Mouse (Mus musculus): ENCODE measurements at regions not wholly inside any gene's neighbourhood (a gene's known extent, or its start where the extent isn't known, plus 50 kb on each side); places are given as distances from the start of the nearest gene placed in this dataset.
A peak's percentile ranks its signal among the peaks of the same experiment; 100 is the strongest.

DNA sequence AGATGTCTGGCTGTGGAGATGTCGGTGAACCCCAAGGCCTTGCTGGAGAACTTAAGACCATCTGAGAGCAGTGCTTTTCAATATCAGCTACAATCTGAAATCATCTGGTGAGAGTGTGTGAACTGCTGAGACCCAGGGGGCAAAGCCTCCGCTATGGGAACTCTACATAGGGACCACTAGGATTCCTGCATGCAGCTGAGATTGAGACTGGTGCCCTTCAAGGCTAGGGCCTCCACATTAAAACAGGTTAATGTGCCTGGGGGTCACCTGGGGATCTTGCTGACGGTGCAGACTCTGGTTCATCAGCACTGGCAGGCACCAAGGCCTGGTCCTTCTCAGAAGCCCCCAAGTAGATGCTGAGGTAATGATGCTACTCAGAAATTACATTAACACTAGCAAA, 154.6 kb downstream of the Kdr start:
- Histone ChIP-seq H3K27me3 (ENCODE audit: control insufficient read depth, insufficient read depth, low read depth, low read length) (no peaks in the 10 kb centered on the region), H3K4me1 (ENCODE audit: control insufficient read depth, low read depth, low read length) (peaks cover 8% of the 10 kb centered on the region), H3K4me3 (ENCODE audit: low read depth, low read length) (no peak overlapping the region), H3K27ac (ENCODE audit: low read length) (no peak overlapping the region), H3K9ac (ENCODE audit: low read depth, low read length) (no peak overlapping the region), H3K9me3 (replicated peaks; ENCODE audit: control insufficient read depth, low read length) (no peaks in the 10 kb centered on the region), H3K36me3 (ENCODE audit: control insufficient read depth, insufficient read depth) (no peaks in the 10 kb centered on the region), H3K4me2 (ENCODE audit: low read depth, low read length) (no peak overlapping the region)
- ATAC-seq (ENCODE audit: low read depth), result no peak
- WGBS (ENCODE audit: insufficient replicate concordance), result 74% methylated on average over 3 of the region's 3 CpGs

DNA sequence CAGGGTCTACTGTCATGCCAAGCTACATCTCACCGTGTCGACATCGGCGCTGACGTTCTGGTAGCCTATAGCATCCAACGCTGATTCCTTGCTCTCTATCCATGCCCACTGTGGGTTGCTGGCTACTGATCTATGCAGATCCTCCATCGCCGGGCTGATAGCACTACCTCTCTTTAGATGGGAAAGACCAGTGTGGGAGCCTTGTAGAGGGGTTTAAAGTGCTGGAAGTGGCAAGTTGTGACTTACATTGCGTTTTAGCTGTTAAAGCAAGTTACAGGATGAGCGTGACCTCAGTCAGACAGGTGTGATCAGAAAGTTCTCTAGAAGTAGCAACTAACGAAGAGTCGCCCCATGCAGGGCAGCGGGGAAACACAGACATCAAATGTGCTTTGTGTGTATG, 160.9 kb downstream of the Kdr start:
- Histone ChIP-seq H3K4me3 (ENCODE audit: low read depth, low read length) (no peak overlapping the region), H3K4me1 (ENCODE audit: control insufficient read depth, low read depth, low read length) (no peaks in the 10 kb centered on the region), H3K27ac (ENCODE audit: low read length) (no peak overlapping the region), H3K27me3 (ENCODE audit: control insufficient read depth, insufficient read depth, low read depth, low read length) (no peaks in the 10 kb centered on the region), H3K9me3 (replicated peaks; ENCODE audit: control insufficient read depth, low read length) (no peaks in the 10 kb centered on the region), H3K4me2 (ENCODE audit: low read depth, low read length) (no peak overlapping the region), H3K36me3 (ENCODE audit: control insufficient read depth, insufficient read depth) (no peaks in the 10 kb centered on the region), H3K9ac (ENCODE audit: low read depth, low read length) (no peak overlapping the region)
- ATAC-seq (ENCODE audit: low read depth), result no peak
- 76% methylated on average over 13 of the region's 13 CpGs for WGBS (ENCODE audit: insufficient replicate concordance)

DNA sequence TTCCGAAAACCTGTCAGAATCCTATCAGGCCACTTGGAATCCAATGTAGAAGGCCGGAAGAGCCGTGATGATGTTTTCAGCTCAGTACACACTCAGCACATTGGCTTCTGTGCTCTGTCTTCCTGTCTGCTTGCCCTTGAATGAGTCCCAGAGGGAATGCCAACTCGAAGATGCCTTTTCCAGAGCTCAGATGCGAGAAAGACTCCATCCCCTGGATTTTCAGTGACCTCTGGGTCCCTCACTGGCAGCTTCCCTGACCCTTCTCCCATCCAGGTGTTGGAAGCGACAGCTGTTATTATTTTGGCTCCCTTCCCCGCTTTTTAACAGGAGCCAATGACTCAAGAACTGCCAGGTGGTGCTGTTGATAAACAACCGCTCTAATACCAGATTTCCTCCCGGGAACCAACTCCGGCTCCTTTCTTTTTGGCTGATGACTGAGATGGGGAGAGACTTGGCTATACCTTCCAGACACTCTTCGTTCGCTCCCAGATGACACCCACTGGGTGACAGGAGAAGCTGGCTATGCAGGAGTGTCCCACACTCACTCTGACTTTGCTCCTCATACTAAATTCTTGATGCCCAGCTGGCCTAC, 163.8 kb downstream of the Kdr start:
- ATAC-seq (ENCODE audit: low read depth), result no peak

GRCm38 (mm10) chr5:75812686-75813085, 165.6 kb downstream of the Kdr start:
- 33% methylated on average over 4 of the region's 4 CpGs for WGBS (ENCODE audit: insufficient replicate concordance)
- H3K4me1 ChIP-seq (ENCODE audit: control insufficient read depth, low read depth, low read length), result no peaks in the 10 kb centered on the region; the same call in 1 of the 2 replicates
- H3K4me2 ChIP-seq (ENCODE audit: low read depth, low read length), result no peak overlapping the region
- no peak overlapping the region for H3K27ac ChIP-seq (ENCODE audit: low read length)
- no peak overlapping the region for H3K4me3 ChIP-seq (ENCODE audit: low read depth, low read length)
- no peak for ATAC-seq (ENCODE audit: low read depth)
- no peaks in the 10 kb centered on the region for H3K9me3 ChIP-seq (replicated peaks; ENCODE audit: control insufficient read depth, low read length)
- no peak overlapping the region for H3K9ac ChIP-seq (ENCODE audit: low read depth, low read length)
- H3K27me3 ChIP-seq (ENCODE audit: control insufficient read depth, insufficient read depth, low read depth, low read length), result no peaks in the 10 kb centered on the region
- H3K36me3 ChIP-seq (ENCODE audit: control insufficient read depth, insufficient read depth), result no peaks in the 10 kb centered on the region

More for the DNA sequence above, 163.8 kb downstream of the Kdr start:
- no peaks in the 10 kb centered on the region for H3K9me3 ChIP-seq (replicated peaks; ENCODE audit: control insufficient read depth, low read length)
- no peak overlapping the region for H3K27ac ChIP-seq (ENCODE audit: low read length)
- H3K36me3 ChIP-seq (ENCODE audit: control insufficient read depth, insufficient read depth), result no peaks in the 10 kb centered on the region
- H3K9ac ChIP-seq (ENCODE audit: low read depth, low read length), result no peak overlapping the region
- no peaks in the 10 kb centered on the region for H3K4me1 ChIP-seq (ENCODE audit: control insufficient read depth, low read depth, low read length)
- H3K4me2 ChIP-seq (ENCODE audit: low read depth, low read length), result no peak overlapping the region
- 69% methylated on average over 12 of the region's 12 CpGs for WGBS (ENCODE audit: insufficient replicate concordance)
- H3K27me3 ChIP-seq (ENCODE audit: control insufficient read depth, insufficient read depth, low read depth, low read length), result no peaks in the 10 kb centered on the region
- no peak overlapping the region for H3K4me3 ChIP-seq (ENCODE audit: low read depth, low read length)

- no peaks in the 10 kb centered on the region for H3K27me3 ChIP-seq (ENCODE audit: control insufficient read depth, insufficient read depth, low read depth, low read length)
- peak overlapping the region; percentile 19; the same call in 1 of the 2 replicates for H3K4me2 ChIP-seq (ENCODE audit: low read depth, low read length)
- ATAC-seq (ENCODE audit: low read depth), result no peak
- H3K4me3 ChIP-seq (ENCODE audit: low read depth, low read length), result no peak overlapping the region
- no peaks in the 10 kb centered on the region for H3K9me3 ChIP-seq (replicated peaks; ENCODE audit: control insufficient read depth, low read length)
- 52% methylated on average over 18 of the region's 18 CpGs for WGBS (ENCODE audit: insufficient replicate concordance)
- no peaks in the 10 kb centered on the region for H3K36me3 ChIP-seq (ENCODE audit: control insufficient read depth, insufficient read depth)
- H3K27ac ChIP-seq (ENCODE audit: low read length), result no peak overlapping the region
- H3K4me1 ChIP-seq (ENCODE audit: control insufficient read depth, low read depth, low read length), result no peaks in the 10 kb centered on the region; the same call in 1 of the 2 replicates
- no peak overlapping the region for H3K9ac ChIP-seq (ENCODE audit: low read depth, low read length)
These were observed 169.5 kb downstream of the Kdr start for GRCm38 (mm10) chr5:75808551-75809332.

- Histone ChIP-seq H3K36me3 (ENCODE audit: control insufficient read depth, insufficient read depth) (no peaks in the 10 kb centered on the region), H3K27me3 (ENCODE audit: control insufficient read depth, insufficient read depth, low read depth, low read length) (no peaks in the 10 kb centered on the region), H3K27ac (ENCODE audit: low read length) (no peak overlapping the region), H3K9me3 (replicated peaks; ENCODE audit: control insufficient read depth, low read length) (no peaks in the 10 kb centered on the region), H3K4me1 (ENCODE audit: control insufficient read depth, low read depth, low read length) (no peaks in the 10 kb centered on the region; the same call in 1 of the 2 replicates), H3K4me3 (ENCODE audit: low read depth, low read length) (no peak overlapping the region), H3K9ac (ENCODE audit: low read depth, low read length) (no peak overlapping the region), H3K4me2 (ENCODE audit: low read depth, low read length) (no peak overlapping the region)
- ATAC-seq (ENCODE audit: low read depth), result no peak
- 58% methylated on average over 2 of the region's 2 CpGs for WGBS (ENCODE audit: insufficient replicate concordance)
These were observed 173.2 kb downstream of the Kdr start for GRCm38 (mm10) chr5:75805011-75805410.

DNA sequence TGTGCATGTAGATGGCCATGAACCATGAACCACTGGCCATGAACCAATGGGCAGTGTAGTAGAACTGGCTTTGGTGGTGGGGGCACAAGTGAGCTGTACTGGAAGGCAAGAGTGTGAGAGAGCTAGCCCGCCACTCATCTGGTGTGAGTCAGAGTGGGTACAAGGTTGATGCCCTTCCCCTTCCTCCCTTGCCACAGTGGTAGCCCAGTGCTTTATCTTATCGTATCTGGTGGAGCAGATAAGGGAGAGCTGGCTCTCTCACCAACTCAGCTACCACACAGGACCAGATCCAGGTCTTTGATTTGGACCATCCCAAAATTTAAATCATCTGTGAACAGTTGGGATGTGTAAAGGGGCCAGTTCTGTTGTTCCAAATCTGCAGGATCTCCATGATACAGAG, 173.9 kb downstream of the Kdr start:
- 58% methylated on average over 2 of the region's 2 CpGs for WGBS (ENCODE audit: insufficient replicate concordance)
- no peaks in the 10 kb centered on the region for H3K27me3 ChIP-seq (ENCODE audit: control insufficient read depth, insufficient read depth, low read depth, low read length)
- ATAC-seq (ENCODE audit: low read depth), result no peak
- H3K9me3 ChIP-seq (replicated peaks; ENCODE audit: control insufficient read depth, low read length), result no peaks in the 10 kb centered on the region
- H3K9ac ChIP-seq (ENCODE audit: low read depth, low read length), result no peak overlapping the region
- no peak overlapping the region for H3K4me2 ChIP-seq (ENCODE audit: low read depth, low read length)
- no peaks in the 10 kb centered on the region for H3K36me3 ChIP-seq (ENCODE audit: control insufficient read depth, insufficient read depth)
- no peak overlapping the region for H3K27ac ChIP-seq (ENCODE audit: low read length)
- no peak overlapping the region for H3K4me3 ChIP-seq (ENCODE audit: low read depth, low read length)
- no peaks in the 10 kb centered on the region; the same call in 1 of the 2 replicates for H3K4me1 ChIP-seq (ENCODE audit: control insufficient read depth, low read depth, low read length)

- 60% methylated on average over 2 of the region's 2 CpGs for WGBS (ENCODE audit: insufficient replicate concordance)
- ATAC-seq (ENCODE audit: low read depth), result no peak
- no peaks in the 10 kb centered on the region for H3K4me1 ChIP-seq (ENCODE audit: control insufficient read depth, low read depth, low read length)
- H3K4me2 ChIP-seq (ENCODE audit: low read depth, low read length), result no peak overlapping the region
- H3K27ac ChIP-seq (ENCODE audit: low read length), result no peak overlapping the region
- no peak overlapping the region for H3K4me3 ChIP-seq (ENCODE audit: low read depth, low read length)
- H3K9ac ChIP-seq (ENCODE audit: low read depth, low read length), result no peak overlapping the region
- H3K27me3 ChIP-seq (ENCODE audit: control insufficient read depth, insufficient read depth, low read depth, low read length), result no peaks in the 10 kb centered on the region
- no peaks in the 10 kb centered on the region for H3K36me3 ChIP-seq (ENCODE audit: control insufficient read depth, insufficient read depth)
- no peaks in the 10 kb centered on the region for H3K9me3 ChIP-seq (replicated peaks; ENCODE audit: control insufficient read depth, low read length)
These were observed 175.2 kb downstream of the Kdr start for GRCm38 (mm10) chr5:75803012-75803411.

Measured in liver, embryonic 16.5 days (tissue).